Mouse (Mus musculus): Measurements from ENCODE around the gene Plekhh3. TPM values are rescaled to one million over a fixed set of nuclear protein-coding genes. Genes with fewer than 3 reads are reported as not detected.

Plekhh3 gene
- polyA plus RNA-seq (2012; rRNA removed), result 8.0 and 10.1 TPM in 2 replicates

DNA sequence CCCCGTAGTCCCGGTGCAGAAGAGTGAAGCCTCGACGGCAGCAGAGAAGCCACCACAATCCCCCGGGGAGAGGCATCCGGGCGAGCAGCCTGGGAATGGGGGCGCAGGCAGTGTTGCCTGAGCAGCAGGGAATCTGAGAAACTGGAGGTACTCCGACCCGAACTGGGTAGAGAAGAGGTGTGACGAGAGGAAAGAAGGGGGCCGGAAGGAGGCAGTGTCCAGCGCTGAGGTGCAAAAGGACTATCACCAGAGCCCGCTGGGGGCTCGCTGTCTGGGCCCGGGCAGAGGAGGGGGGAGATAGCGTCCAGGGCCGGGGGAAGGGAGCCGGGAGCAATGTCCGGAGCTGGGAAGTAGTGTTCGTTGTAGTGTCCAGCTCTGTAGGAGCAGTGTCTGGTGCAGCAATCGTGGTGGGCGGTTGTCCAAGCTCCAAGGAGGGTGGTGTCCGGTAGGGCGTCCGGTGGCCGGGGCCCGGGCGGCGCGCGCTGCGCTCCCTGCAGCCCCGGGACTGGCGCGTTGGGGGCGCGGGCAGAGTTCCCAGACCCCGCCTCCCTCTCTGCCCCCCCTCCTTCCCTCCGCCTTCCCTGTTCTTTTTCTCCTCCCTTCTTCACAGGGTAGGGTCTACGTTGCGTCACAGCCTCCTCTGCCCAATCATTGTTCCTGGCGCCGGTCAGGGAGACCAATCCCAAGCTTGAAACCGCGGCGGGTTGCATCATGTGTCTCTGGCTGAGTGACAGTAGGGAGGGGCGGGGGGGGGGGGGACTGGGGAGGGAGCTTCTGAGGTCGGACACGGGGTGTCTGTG lies at the start of gene Plekhh3:
Gene Plekhh3, minus strand, starts transcription at position 541 of the 800 bp plus-strand sequence.

GRCm38 (mm10) chr11:101174851-101175628 lies 3.9 kb upstream of the Plekhh3 start, which contains the start of gene Ccr10:
Gene Ccr10, minus strand, starts transcription at chr11:101175443.

DNA sequence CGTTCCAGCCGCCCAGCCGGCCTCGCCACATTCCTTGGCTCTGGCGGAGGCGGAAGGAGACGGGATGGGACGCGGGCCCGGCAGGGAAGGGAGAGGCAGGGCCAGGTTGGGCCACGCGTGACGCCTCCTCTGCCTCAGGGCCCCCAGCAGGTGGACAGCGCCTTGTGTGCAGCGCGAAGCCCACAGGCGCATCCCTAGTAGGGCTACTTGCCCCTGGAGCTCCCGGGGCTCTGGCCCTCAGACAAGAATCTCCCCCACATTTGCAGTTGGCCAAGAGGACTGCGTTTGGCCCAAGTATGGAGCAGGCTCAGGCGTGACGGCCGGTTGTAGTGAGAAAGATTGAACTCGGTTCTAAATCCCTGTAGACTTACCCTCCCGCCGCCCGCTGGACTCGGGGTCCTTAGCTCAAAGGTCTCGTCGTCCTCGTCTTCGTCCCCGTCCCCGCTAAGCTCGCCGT lies 769 bp downstream of the Plekhh3 start, which contains the start of gene Cntnap1:
Gene Cntnap1, plus strand, starts transcription at position 170 of the 457 bp plus-strand sequence.

GRCm38 (mm10) chr11:101155728-101156371 lies 15.3 kb downstream of the Plekhh3 start, which contains the start of gene Tubg2:
Gene Tubg2, plus strand, starts transcription at chr11:101155907.

GRCm38 (mm10) chr11:101119761-101120544 lies 51.2 kb downstream of the Plekhh3 start, which contains the start of the genes Retreg3 and Tubg1:
Gene Retreg3, minus strand, starts transcription at chr11:101119893.
Gene Tubg1, plus strand, starts transcription at chr11:101119938.

Other genes starting within 250 kb of the Plekhh3 start
- gene Stat3, start 231.8 kb downstream of the Plekhh3 start, polyA plus RNA-seq (2012; rRNA removed), result 20.9 and 23.6 TPM in 2 replicates
- gene Cavin1, start 200.5 kb downstream of the Plekhh3 start, polyA plus RNA-seq (2012; rRNA removed), result 20.2 and 40.3 TPM in 2 replicates
- gene Atp6v0a1, start 161.9 kb downstream of the Plekhh3 start, polyA plus RNA-seq (2012; rRNA removed), result 75.1 and 97.4 TPM in 2 replicates
- 6.2 and 7.2 TPM in 2 replicates for gene Naglu, start 101.3 kb downstream of the Plekhh3 start, polyA plus RNA-seq (2012; rRNA removed)
- 0.30 and 0.55 TPM in 2 replicates for gene Hsd17b1, start 92.9 kb downstream of the Plekhh3 start, polyA plus RNA-seq (2012; rRNA removed)
- gene Coasy, start 88.8 kb downstream of the Plekhh3 start, polyA plus RNA-seq (2012; rRNA removed), result 46.4 and 49.7 TPM in 2 replicates
- gene Mlx, start 84.1 kb downstream of the Plekhh3 start, polyA plus RNA-seq (2012; rRNA removed), result 24.2 and 37.5 TPM in 2 replicates
- 50.1 and 54.5 TPM in 2 replicates for gene Psmc3ip, start 75.9 kb downstream of the Plekhh3 start, polyA plus RNA-seq (2012; rRNA removed)
- gene Retreg3, start 51.5 kb downstream of the Plekhh3 start, polyA plus RNA-seq (2012; rRNA removed), result 39.1 and 53.7 TPM in 2 replicates
- 23.1 and 35.8 TPM in 2 replicates for gene Tubg1, start 51.4 kb downstream of the Plekhh3 start, polyA plus RNA-seq (2012; rRNA removed)
- 2.4 and 4.7 TPM in 2 replicates for gene Tubg2, start 15.4 kb downstream of the Plekhh3 start, polyA plus RNA-seq (2012; rRNA removed)
- 0.77 and 1.3 TPM in 2 replicates for gene Cntnap1, start 828 bp downstream of the Plekhh3 start, polyA plus RNA-seq (2012; rRNA removed)
- gene Ccr10, start 4.1 kb upstream of the Plekhh3 start, polyA plus RNA-seq (2012; rRNA removed), result not detected in 2 replicates
- 11.1 and 20.0 TPM in 2 replicates for gene Ezh1, start 55.1 kb upstream of the Plekhh3 start, polyA plus RNA-seq (2012; rRNA removed)
- gene Ramp2, start 74.7 kb upstream of the Plekhh3 start, polyA plus RNA-seq (2012; rRNA removed), result 41.2 and 53.6 TPM in 2 replicates
- 46.6 and 64.9 TPM in 2 replicates for gene Vps25, start 82.4 kb upstream of the Plekhh3 start, polyA plus RNA-seq (2012; rRNA removed)
- gene Wnk4, start 89.2 kb upstream of the Plekhh3 start, polyA plus RNA-seq (2012; rRNA removed), result 7.6 and 8.6 TPM in 2 replicates
- gene Cntd1, start 107.7 kb upstream of the Plekhh3 start, polyA plus RNA-seq (2012; rRNA removed), result 1.1 and 1.8 TPM in 2 replicates
- 93.9 and 163 TPM in 2 replicates for gene Coa3, start 107.8 kb upstream of the Plekhh3 start, polyA plus RNA-seq (2012; rRNA removed)
- gene Becn1, start 130.9 kb upstream of the Plekhh3 start, polyA plus RNA-seq (2012; rRNA removed), result 115 and 433 TPM in 2 replicates
- 101 and 138 TPM in 2 replicates for gene Psme3, start 144.9 kb upstream of the Plekhh3 start, polyA plus RNA-seq (2012; rRNA removed)
- gene Aoc2, start 153.7 kb upstream of the Plekhh3 start, polyA plus RNA-seq (2012; rRNA removed), result 8.2 and 8.5 TPM in 2 replicates
- 0.22 and 0.24 TPM in 2 replicates for gene Aoc3, start 159.3 kb upstream of the Plekhh3 start, polyA plus RNA-seq (2012; rRNA removed)
- not detected in 2 replicates for gene G6pc, start 196.2 kb upstream of the Plekhh3 start, polyA plus RNA-seq (2012; rRNA removed)
- 59.2 and 85.3 TPM in 2 replicates for gene Aarsd1, start 246.3 kb upstream of the Plekhh3 start, polyA plus RNA-seq (2012; rRNA removed)

Data from central nervous system, embryonic 11.5 days (tissue).